Mouse (Mus musculus): ENCODE results near the gene Rmnd5b. TPM values are rescaled to one million over a fixed set of nuclear protein-coding genes. Genes with fewer than 3 reads are reported as not detected.

Rmnd5b gene
- polyA plus RNA-seq, 1 experiment = 27.4 TPM

DNA sequence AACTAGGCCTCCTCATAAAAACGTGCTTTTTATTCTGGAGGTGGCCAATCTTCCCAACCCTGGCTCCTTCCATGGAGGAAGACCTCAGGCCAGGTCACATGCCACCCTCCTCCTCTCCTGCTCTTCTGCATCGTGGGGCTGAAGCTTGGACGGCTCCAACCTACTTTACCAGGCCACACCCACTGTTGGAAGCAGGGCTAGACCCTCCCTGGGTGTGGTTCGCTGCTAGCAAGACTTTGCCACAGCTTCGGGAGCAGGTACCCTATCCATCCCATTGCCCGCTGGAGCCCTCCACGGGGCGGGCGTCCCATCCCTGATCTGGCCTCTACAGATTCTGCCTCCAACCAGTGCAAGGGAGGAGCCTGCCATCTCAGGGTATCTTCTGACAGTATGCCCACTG, 7.5 kb upstream of the Rmnd5b start:
- no peak overlapping the region for H3K4me3 ChIP-seq (ENCODE audit: insufficient read depth, poor library complexity, severe bottlenecking)
- no peaks in the 10 kb centered on the region for H3K79me2 ChIP-seq (ENCODE audit: control insufficient read depth, insufficient read depth)
- H3ac ChIP-seq (ENCODE audit: control insufficient read depth, insufficient read length, low read depth) = no peak overlapping the region
- no peaks in the 10 kb centered on the region for H3K27me3 ChIP-seq (ENCODE audit: control insufficient read depth, insufficient read depth, insufficient read length)
- no peaks in the 10 kb centered on the region for H3K79me3 ChIP-seq (ENCODE audit: low read depth)
- H3K36me3 ChIP-seq (ENCODE audit: control insufficient read depth, insufficient read depth) = peaks cover 5% of the 10 kb centered on the region
- TF ChIP-seq FOSL1 (IDR thresholded peaks at IDR 0.05; ENCODE audit: insufficient read depth, low read length, poor library complexity, severe bottlenecking) (no peak), MAX (IDR thresholded peaks at IDR 0.05) (no peak), MYOG (IDR thresholded peaks at IDR 0.05; ENCODE audit: control insufficient read depth, extremely low read depth, insufficient read length) (no peak), CEBPB (IDR thresholded peaks at IDR 0.05; ENCODE audit: low read depth) (no peak), CTCF (IDR thresholded peaks at IDR 0.05; ENCODE audit: control insufficient read depth, insufficient read depth, insufficient read length) (no peak), MYOD1 (IDR thresholded peaks at IDR 0.05; ENCODE audit: control insufficient read depth, insufficient read length, low read depth) (no peak), USF1 (IDR thresholded peaks at IDR 0.05; ENCODE audit: low read depth) (no peak)

DNA sequence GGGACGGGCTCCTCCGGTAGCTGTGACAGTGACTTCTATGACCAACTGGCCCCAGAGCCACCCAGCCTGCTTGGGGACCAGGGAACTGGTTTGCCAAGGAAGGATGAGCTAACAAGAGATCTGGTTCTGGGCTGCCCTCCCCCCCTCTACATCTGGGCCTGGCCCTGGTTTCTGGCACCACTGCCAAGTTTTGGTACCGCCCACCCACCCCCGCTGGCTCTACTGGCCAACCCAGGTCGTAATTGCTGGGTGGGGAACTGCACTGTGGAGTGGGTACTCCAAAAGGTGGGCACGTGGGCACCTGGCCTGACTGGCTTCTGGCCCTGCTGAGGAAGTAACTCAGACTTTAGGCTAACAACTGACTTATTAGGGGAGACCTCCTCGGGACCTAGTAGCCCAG, 5.1 kb upstream of the Rmnd5b start:
- no peaks in the 10 kb centered on the region for H3K27me3 ChIP-seq (ENCODE audit: control insufficient read depth, insufficient read depth, insufficient read length)
- H3K36me3 ChIP-seq (ENCODE audit: control insufficient read depth, insufficient read depth) = peaks cover 5% of the 10 kb centered on the region
- TF ChIP-seq CEBPB (IDR thresholded peaks at IDR 0.05; ENCODE audit: low read depth) (no peak), FOSL1 (IDR thresholded peaks at IDR 0.05; ENCODE audit: insufficient read depth, low read length, poor library complexity, severe bottlenecking) (no peak), USF1 (IDR thresholded peaks at IDR 0.05; ENCODE audit: low read depth) (no peak)
- H3K4me3 ChIP-seq (ENCODE audit: insufficient read depth, poor library complexity, severe bottlenecking) = no peak overlapping the region
- H3ac ChIP-seq (ENCODE audit: control insufficient read depth, insufficient read length, low read depth) = no peak overlapping the region
- no peaks in the 10 kb centered on the region for H3K79me3 ChIP-seq (ENCODE audit: low read depth)
- H3K79me2 ChIP-seq (ENCODE audit: control insufficient read depth, insufficient read depth) = no peaks in the 10 kb centered on the region

DNA sequence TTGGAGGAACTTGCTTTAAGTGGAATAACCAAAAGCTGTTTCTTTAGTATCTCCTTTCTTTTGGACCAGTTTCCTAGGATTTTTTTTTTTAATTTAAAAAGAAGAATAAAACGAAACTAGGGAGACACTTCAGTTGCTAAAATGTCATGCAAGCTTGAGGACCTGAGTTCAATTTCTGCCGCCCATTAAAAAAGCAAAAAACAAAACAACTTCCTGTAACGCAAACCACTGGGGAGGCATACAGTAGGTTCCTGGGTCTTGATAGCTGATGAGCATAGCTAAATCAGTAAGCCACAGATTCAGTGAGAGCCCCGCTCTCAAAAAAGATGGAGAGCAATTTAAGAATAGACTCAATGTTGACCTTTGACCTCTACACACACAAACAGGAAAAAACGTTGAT, 2.8 kb upstream of the Rmnd5b start:
- H3ac ChIP-seq (ENCODE audit: control insufficient read depth, insufficient read length, low read depth) = no peak overlapping the region
- H3K79me3 ChIP-seq (ENCODE audit: low read depth) = no peaks in the 10 kb centered on the region
- TF ChIP-seq MYOD1 (IDR thresholded peaks at IDR 0.05; ENCODE audit: control insufficient read depth, insufficient read length, low read depth) (no peak), CTCF (IDR thresholded peaks at IDR 0.05; ENCODE audit: control insufficient read depth, insufficient read depth, insufficient read length) (no peak), MYOG (IDR thresholded peaks at IDR 0.05; ENCODE audit: control insufficient read depth, extremely low read depth, insufficient read length) (no peak), MAX (IDR thresholded peaks at IDR 0.05) (no peak), CEBPB (IDR thresholded peaks at IDR 0.05; ENCODE audit: low read depth) (no peak), USF1 (IDR thresholded peaks at IDR 0.05; ENCODE audit: low read depth) (no peak), FOSL1 (IDR thresholded peaks at IDR 0.05; ENCODE audit: insufficient read depth, low read length, poor library complexity, severe bottlenecking) (no peak)
- H3K79me2 ChIP-seq (ENCODE audit: control insufficient read depth, insufficient read depth) = peaks cover 18% of the 10 kb centered on the region
- H3K36me3 ChIP-seq (ENCODE audit: control insufficient read depth, insufficient read depth) = peaks cover 4% of the 10 kb centered on the region
- H3K27me3 ChIP-seq (ENCODE audit: control insufficient read depth, insufficient read depth, insufficient read length) = no peaks in the 10 kb centered on the region
- no peak overlapping the region for H3K4me3 ChIP-seq (ENCODE audit: insufficient read depth, poor library complexity, severe bottlenecking)

DNA sequence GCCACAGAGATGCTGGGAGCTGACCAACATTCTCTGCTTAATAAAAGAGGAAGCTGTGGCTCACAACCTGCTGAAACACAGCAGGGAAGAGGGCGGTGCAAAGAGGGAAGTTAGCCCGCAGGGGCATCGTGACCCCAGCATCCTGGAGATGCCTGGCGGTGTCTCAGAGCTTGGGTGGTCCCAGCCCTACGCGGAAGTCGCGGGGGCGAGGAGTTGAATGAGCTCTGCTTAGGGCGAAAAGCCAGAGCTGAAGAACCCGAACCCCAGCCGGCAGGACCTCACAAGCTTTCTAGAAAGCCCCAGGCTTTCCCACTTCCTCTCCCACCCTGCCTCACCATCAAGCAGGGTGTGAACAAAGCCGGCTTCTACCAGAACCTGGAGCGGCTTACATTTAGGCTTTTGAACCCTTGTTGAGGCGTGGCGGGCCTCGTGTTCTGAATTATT, 2.3 kb upstream of the Rmnd5b start:
- peaks cover 18% of the 10 kb centered on the region for H3K79me2 ChIP-seq (ENCODE audit: control insufficient read depth, insufficient read depth)
- H3K36me3 ChIP-seq (ENCODE audit: control insufficient read depth, insufficient read depth) = no peaks in the 10 kb centered on the region
- no peak overlapping the region for H3K4me3 ChIP-seq (ENCODE audit: insufficient read depth, poor library complexity, severe bottlenecking)
- no peaks in the 10 kb centered on the region for H3K79me3 ChIP-seq (ENCODE audit: low read depth)
- H3K27me3 ChIP-seq (ENCODE audit: control insufficient read depth, insufficient read depth, insufficient read length) = no peaks in the 10 kb centered on the region
- no peak for TF ChIP-seq USF1 (IDR thresholded peaks at IDR 0.05; ENCODE audit: low read depth)
- no peak for TF ChIP-seq FOSL1 (IDR thresholded peaks at IDR 0.05; ENCODE audit: insufficient read depth, low read length, poor library complexity, severe bottlenecking)
- TF ChIP-seq CTCF (IDR thresholded peaks at IDR 0.05; ENCODE audit: control insufficient read depth, insufficient read depth, insufficient read length) = no peak
- no peak for TF ChIP-seq MYOG (IDR thresholded peaks at IDR 0.05; ENCODE audit: control insufficient read depth, extremely low read depth, insufficient read length)
- no peak for TF ChIP-seq CEBPB (IDR thresholded peaks at IDR 0.05; ENCODE audit: low read depth)
- no peak overlapping the region for H3ac ChIP-seq (ENCODE audit: control insufficient read depth, insufficient read length, low read depth)

DNA sequence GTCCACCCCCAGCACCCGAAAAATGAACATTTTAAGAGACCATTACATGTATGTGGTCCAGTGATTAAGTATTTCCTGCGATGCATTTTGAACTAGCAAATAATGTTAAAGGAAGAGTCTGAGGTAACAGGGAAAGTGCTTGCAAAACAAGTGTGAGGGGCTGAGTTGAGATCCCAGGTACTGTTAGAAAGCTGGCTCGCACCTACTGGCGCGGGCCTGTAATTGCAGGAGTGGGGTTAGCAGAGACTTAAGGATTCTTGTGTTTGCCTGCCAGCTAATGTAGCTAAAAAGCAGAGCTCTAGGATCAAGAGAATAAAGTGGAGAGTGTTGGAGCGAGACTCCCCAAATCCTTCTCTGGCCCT, 608 bp upstream of the Rmnd5b start:
- Histone ChIP-seq H3ac (ENCODE audit: control insufficient read depth, insufficient read length, low read depth) (peak overlapping the region; percentile 66), H3K27me3 (ENCODE audit: control insufficient read depth, insufficient read depth, insufficient read length) (no peaks in the 10 kb centered on the region), H3K79me3 (ENCODE audit: low read depth) (peaks cover under 1% of the 10 kb centered on the region), H3K36me3 (ENCODE audit: control insufficient read depth, insufficient read depth) (no peaks in the 10 kb centered on the region), H3K79me2 (ENCODE audit: control insufficient read depth, insufficient read depth) (peaks cover 20% of the 10 kb centered on the region), H3K4me3 (ENCODE audit: insufficient read depth, poor library complexity, severe bottlenecking) (peak overlapping the region; percentile 59)
- TF ChIP-seq MAX (IDR thresholded peaks at IDR 0.05) = no peak
- TF ChIP-seq FOSL1 (IDR thresholded peaks at IDR 0.05; ENCODE audit: insufficient read depth, low read length, poor library complexity, severe bottlenecking) = no peak
- TF ChIP-seq CTCF (IDR thresholded peaks at IDR 0.05; ENCODE audit: control insufficient read depth, insufficient read depth, insufficient read length) = peak; percentile 21
- TF ChIP-seq USF1 (IDR thresholded peaks at IDR 0.05; ENCODE audit: low read depth) = no peak
- TF ChIP-seq CEBPB (IDR thresholded peaks at IDR 0.05; ENCODE audit: low read depth) = peak; percentile 10

DNA sequence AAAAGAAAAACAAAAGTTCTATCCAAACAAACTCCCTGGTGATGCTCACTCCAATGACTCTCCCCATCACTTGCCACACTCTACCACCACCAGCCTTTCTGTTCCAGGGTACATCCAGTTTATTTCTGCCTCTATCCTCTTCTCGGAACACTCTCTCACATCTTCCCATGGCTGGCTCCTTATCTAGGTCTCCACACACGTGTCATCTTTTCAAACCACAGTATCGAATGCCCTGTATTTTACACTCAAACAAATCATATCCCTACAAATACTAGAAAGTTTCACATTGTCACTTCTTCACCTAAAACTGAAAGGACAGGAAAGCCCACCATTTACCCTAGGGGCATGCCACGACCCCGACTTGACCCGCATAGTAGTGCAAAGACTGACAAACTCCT, 570 bp downstream of the Rmnd5b start:
- TF ChIP-seq CEBPB (IDR thresholded peaks at IDR 0.05; ENCODE audit: low read depth) = no peak
- TF ChIP-seq MAX (IDR thresholded peaks at IDR 0.05) = no peak
- no peak for TF ChIP-seq USF1 (IDR thresholded peaks at IDR 0.05; ENCODE audit: low read depth)
- no peak for TF ChIP-seq MYOG (IDR thresholded peaks at IDR 0.05; ENCODE audit: control insufficient read depth, extremely low read depth, insufficient read length)
- no peak for TF ChIP-seq MYOD1 (IDR thresholded peaks at IDR 0.05; ENCODE audit: control insufficient read depth, insufficient read length, low read depth)
- TF ChIP-seq FOSL1 (IDR thresholded peaks at IDR 0.05; ENCODE audit: insufficient read depth, low read length, poor library complexity, severe bottlenecking) = no peak
- no peak for TF ChIP-seq CTCF (IDR thresholded peaks at IDR 0.05; ENCODE audit: control insufficient read depth, insufficient read depth, insufficient read length)
- H3K4me3 ChIP-seq (ENCODE audit: insufficient read depth, poor library complexity, severe bottlenecking) = peak overlapping the region; percentile 59
- H3ac ChIP-seq (ENCODE audit: control insufficient read depth, insufficient read length, low read depth) = peak overlapping the region; percentile 66
- no peaks in the 10 kb centered on the region for H3K36me3 ChIP-seq (ENCODE audit: control insufficient read depth, insufficient read depth)
- no peaks in the 10 kb centered on the region for H3K27me3 ChIP-seq (ENCODE audit: control insufficient read depth, insufficient read depth, insufficient read length)
- H3K79me2 ChIP-seq (ENCODE audit: control insufficient read depth, insufficient read depth) = peaks cover 31% of the 10 kb centered on the region
- peaks cover 2% of the 10 kb centered on the region for H3K79me3 ChIP-seq (ENCODE audit: low read depth)

Data from C2C12 (cell line).